Mouse (Mus musculus): ENCODE measurements around the gene Ccnb1ip1.

DNA sequence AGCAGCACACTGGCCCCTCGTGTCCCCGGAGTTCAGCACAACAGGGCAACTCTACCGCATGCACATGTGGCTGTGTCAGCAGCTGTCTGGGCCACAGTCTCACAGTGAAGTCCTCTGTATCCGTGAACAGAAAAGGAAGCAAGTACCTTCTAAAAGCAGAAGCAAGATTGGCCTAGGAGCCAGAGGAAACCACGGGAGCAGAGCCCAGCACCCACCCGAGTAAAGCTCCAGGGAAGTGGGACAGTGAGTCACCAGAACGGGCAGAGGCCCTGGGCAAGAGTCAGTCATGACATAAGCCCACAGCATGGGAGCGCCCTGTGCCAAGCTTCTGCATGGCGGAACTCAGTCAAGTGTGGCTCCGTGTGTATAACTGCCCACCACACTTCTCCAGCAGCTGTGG lies 26.4 kb upstream of the Ccnb1ip1 start:
- TF ChIP-seq CTCF (IDR thresholded peaks at IDR 0.05; ENCODE audit: low read depth) (0 out of 2 replicates have a peak, but pooled peaks have one; percentile 12), EP300 (IDR thresholded peaks at IDR 0.05; ENCODE audit: low read depth) (no peak)

All from liver, postnatal 0 days (tissue).